Mouse (Mus musculus) CH12.LX (cell line): ENCODE results near the gene Frrs1. TPM values are rescaled to one million over a fixed set of nuclear protein-coding genes. Genes with fewer than 3 reads are reported as not detected.

Experiments used
- DNase-seq: peaks from one replicate; pipeline ENCODE4 v3.0.0-alpha.2; 2013; ENCODE audit errors: extremely low read depth
- H3K27ac ChIP-seq: 2 replicates; pipeline ENCODE4 v1.5.1; 2012; ENCODE audit warnings: low read depth, mild to moderate bottlenecking, control low read depth, moderate library complexity; ENCODE audit not compliant: insufficient read depth
- H3K27me3 ChIP-seq: replicated peaks from 2 replicates; pipeline ENCODE3; 2012; ENCODE audit warnings: inconsistent platforms
- H3K36me3 ChIP-seq, 2 experiments: replicated peaks in 1 of 2; 2 replicates each; pipeline versions ENCODE3 to v1.6.1; 2012; ENCODE audit warnings: inconsistent platforms in 1 of 2, low read length in 1 of 2, mild to moderate bottlenecking in 1 of 2, mixed read lengths in 1 of 2, moderate library complexity in 1 of 2; ENCODE audit not compliant: control insufficient read depth in 1 of 2, insufficient read depth in 1 of 2
- H3K4me1 ChIP-seq, 2 experiments: 2 replicates each; pipeline ENCODE4 v1.6.1; 2012; ENCODE audit warnings: inconsistent platforms in 1 of 2, moderate library complexity in 1 of 2; ENCODE audit not compliant: insufficient read depth in 2 of 2, control insufficient read depth in 1 of 2
- H3K4me2 ChIP-seq: 2 replicates; pipeline ENCODE4 v1.6.1; 2012; ENCODE audit warnings: low read depth, mild to moderate bottlenecking, control low read depth; ENCODE audit not compliant: poor library complexity, insufficient read depth, severe bottlenecking
- H3K4me3 ChIP-seq, 3 experiments: fragments of 150-350 bp in 1 of 3; sonication (generic) in 1 of 3; replicated peaks in 1 of 3; 2 replicates each; pipeline versions ENCODE3 to v1.5.1; 2011 to 2012; ENCODE audit warnings: low read depth in 2 of 3, low read length in 2 of 3, mild to moderate bottlenecking in 2 of 3, moderate library complexity in 2 of 3, control low read depth in 1 of 3, improper control_type of control experiment in 1 of 3, inconsistent platforms in 1 of 3, mixed read lengths in 1 of 3; ENCODE audit not compliant: poor library complexity in 1 of 3
- H3K79me2 ChIP-seq: replicated peaks from 2 replicates; pipeline ENCODE4 v1.6.1; 2012; ENCODE audit warnings: mild to moderate bottlenecking, moderate library complexity; ENCODE audit not compliant: control insufficient read depth, poor library complexity, insufficient read depth, severe bottlenecking; ENCODE audit errors: extremely low read depth
- H3K9ac ChIP-seq: 2 replicates; pipeline ENCODE4 v1.6.1; 2012; ENCODE audit warnings: low read depth, mild to moderate bottlenecking, control low read depth, moderate library complexity; ENCODE audit not compliant: insufficient read depth
- H3K9me3 ChIP-seq: replicated peaks from 2 replicates; pipeline ENCODE3; 2012; ENCODE audit warnings: low read length, inconsistent platforms, mixed read lengths
- CHD2 ChIP-seq: IDR thresholded peaks from 2 replicates; pipeline ENCODE4 v1.6.1; 2011; ENCODE audit warnings: low read length, improper control_type of control experiment
- EP300 ChIP-seq: IDR thresholded peaks from 2 replicates; pipeline ENCODE4 v1.6.1; 2011; ENCODE audit warnings: low read length, improper control_type of control experiment
- HCFC1 ChIP-seq: IDR thresholded peaks from 2 replicates; pipeline ENCODE4 v1.6.1; 2012; ENCODE audit warnings: low read depth, mild to moderate bottlenecking, inconsistent platforms, low read length, improper control_type of control experiment
- IRF4 ChIP-seq: IDR thresholded peaks from 2 replicates; pipeline ENCODE4 v1.6.1; 2014; ENCODE audit warnings: low read depth, mild to moderate bottlenecking, inconsistent platforms, low read length, improper control_type of control experiment
- JUND ChIP-seq: conservative IDR thresholded peaks from 2 replicates; pipeline ENCODE4 v1.6.1; 2011; ENCODE audit warnings: low read depth, low read length, improper control_type of control experiment
- MAZ ChIP-seq: IDR thresholded peaks from 2 replicates; pipeline ENCODE4 v1.6.1; 2012; ENCODE audit warnings: low read depth, mild to moderate bottlenecking, inconsistent platforms, low read length, improper control_type of control experiment, moderate library complexity
- MEF2A ChIP-seq: IDR thresholded peaks from 2 replicates; pipeline ENCODE4 v1.6.1; 2014; ENCODE audit warnings: low read depth, mild to moderate bottlenecking, inconsistent platforms, low read length, improper control_type of control experiment, borderline replicate concordance
- MYC ChIP-seq: IDR thresholded peaks from 2 replicates; pipeline ENCODE4 v1.6.1; 2011; ENCODE audit warnings: low read depth, mild to moderate bottlenecking, improper control_type of control experiment, low read length
- NRF1 ChIP-seq: IDR thresholded peaks from 2 replicates; pipeline ENCODE4 v1.6.1; 2014; ENCODE audit warnings: low read depth, mild to moderate bottlenecking, inconsistent platforms, low read length, improper control_type of control experiment, moderate library complexity
- POLR2A ChIP-seq: IDR thresholded peaks from 2 replicates; pipeline ENCODE4 v1.6.1; 2011; ENCODE audit warnings: low read depth, mild to moderate bottlenecking, improper control_type of control experiment, low read length
- RCOR1 ChIP-seq: conservative IDR thresholded peaks from 2 replicates; pipeline ENCODE4 v1.6.1; 2012; ENCODE audit warnings: low read depth, mild to moderate bottlenecking, inconsistent platforms, low read length, improper control_type of control experiment
- SMC3 ChIP-seq: IDR thresholded peaks from 2 replicates; pipeline ENCODE4 v1.6.1; 2011; ENCODE audit warnings: low read depth, low read length, improper control_type of control experiment
- TBP ChIP-seq: conservative IDR thresholded peaks from 2 replicates; pipeline ENCODE4 v1.6.1; 2011; ENCODE audit warnings: low read depth, low read length, improper control_type of control experiment
- USF2 ChIP-seq: conservative IDR thresholded peaks from 2 replicates; pipeline ENCODE4 v1.6.1; 2011; ENCODE audit warnings: low read depth, low read length, improper control_type of control experiment
- ZC3H11A ChIP-seq: IDR thresholded peaks from 2 replicates; pipeline ENCODE4 v1.6.1; 2012; ENCODE audit warnings: low read depth, mild to moderate bottlenecking, inconsistent platforms, low read length, improper control_type of control experiment
- ZKSCAN1 ChIP-seq: IDR thresholded peaks from 2 replicates; pipeline ENCODE4 v1.6.1; 2012; ENCODE audit warnings: low read depth, inconsistent platforms, low read length, improper control_type of control experiment, borderline replicate concordance
- ZMIZ1 ChIP-seq: IDR thresholded peaks from 2 replicates; pipeline ENCODE4 v1.6.1; 2012; ENCODE audit warnings: low read depth, mild to moderate bottlenecking, inconsistent platforms, low read length, improper control_type of control experiment
- ZNF384 ChIP-seq: IDR thresholded peaks from 2 replicates; pipeline ENCODE4 v1.6.1; 2012; ENCODE audit warnings: low read depth, low read length, improper control_type of control experiment, inconsistent platforms
- dilution Hi-C: fragments of 300-500 bp; cut with MboI; formaldehyde crosslinking; loops from 2 replicates; pipeline ENCODE4 v1.14.3; 2020; ENCODE audit warnings: low sequenced_read_pairs; ENCODE audit not compliant: extremely low pct_unique_long_range_greater_than_20kb, extremely low pct_ligation_motif_present
- in situ Hi-C: fragments of 300-500 bp; cut with MboI; formaldehyde crosslinking; loops from 3 replicates; pipeline ENCODE4 v1.14.3; 2019; ENCODE audit warnings: low sequenced_read_pairs, low pct_ligation_motif_present, low pct_unique_long_range_greater_than_20kb, mixed read lengths
- polyA plus RNA-seq: library from polyadenylated mRNA; unstranded; fragments of >175 nt; gene quantifications from 2 replicates; pipeline ENCODE4 v1.2.1, GENCODE M21; 2012; ENCODE audit warnings: low read depth; ENCODE audit not compliant: insufficient read length
- total RNA-seq, 2 experiments: library from RNA; depleted of rRNA; stranded (reverse); fragments of 300-350 nt in 1 of 2; fragments of >200 nt in 1 of 2; gene quantifications; 2 replicates each; pipeline ENCODE4 v1.2.3; 2012 to 2014

Gene Frrs1
- total and polyA plus RNA-seq, 3 experiments: 11.0 to 34.9 (median 16.5) TPM

- Histone ChIP-seq H3K9me3 (no peaks in the 10 kb centered on the region), H3K27me3 (no peaks in the 10 kb centered on the region), H3K79me2 (no peaks in the 10 kb centered on the region), H3K27ac (no peak overlapping the region), H3K4me2 (no peak overlapping the region), H3K4me1 (no peaks in the 10 kb centered on the region), H3K9ac (no peak overlapping the region), H3K4me3 (no peak overlapping the region), H3K36me3 (peaks cover 31 to 76% of the 10 kb centered on the region in 2 experiments)
- dilution Hi-C loops: no loop called here
- in situ Hi-C loops: no loop called here
- TF ChIP-seq IRF4: no peak
- no peak for TF ChIP-seq EP300
- no peak for TF ChIP-seq POLR2A
- no peak for TF ChIP-seq CHD2
- TF ChIP-seq ZC3H11A: no peak
- no peak for TF ChIP-seq HCFC1
- TF ChIP-seq SMC3: no peak
- TF ChIP-seq MYC: no peak
- TF ChIP-seq ZMIZ1: no peak
- no peak for TF ChIP-seq MEF2A
- no peak for TF ChIP-seq USF2
- TF ChIP-seq MAZ: no peak
- TF ChIP-seq RCOR1: no peak
- TF ChIP-seq ZKSCAN1: no peak
- no peak for TF ChIP-seq NRF1
- no peak for TF ChIP-seq TBP
- TF ChIP-seq ZNF384: no peak
- DNase-seq: no peak
These were observed 30.1 kb downstream of the Frrs1 start for GRCm38 (mm10) chr3:116889358-116889757.

- Histone ChIP-seq H3K4me3 (no peak overlapping the region), H3K4me1 (no peaks in the 10 kb centered on the region), H3K9me3 (no peaks in the 10 kb centered on the region), H3K36me3 (peaks cover 23 to 75% of the 10 kb centered on the region in 2 experiments), H3K79me2 (no peaks in the 10 kb centered on the region), H3K27me3 (no peaks in the 10 kb centered on the region), H3K9ac (no peak overlapping the region), H3K4me2 (no peak overlapping the region), H3K27ac (no peak overlapping the region)
- TF ChIP-seq JUND (no peak), ZKSCAN1 (no peak), HCFC1 (no peak), MEF2A (no peak), TBP (no peak)
- in situ Hi-C loops (no loop called here), dilution Hi-C loops (no loop called here)
- DNase-seq: no peak
These were observed 31.3 kb downstream of the Frrs1 start for GRCm38 (mm10) chr3:116890576-116890975.
